Mouse (Mus musculus) large intestine, adult 2 months (tissue): ENCODE measurements around the gene Ptger3. TPM values are rescaled to one million over a fixed set of nuclear protein-coding genes. Genes with fewer than 3 reads are reported as not detected.
A peak's percentile ranks its signal among the peaks of the same experiment; 100 is the strongest.

Experiments
- DNase-seq: peaks from one replicate; pipeline ENCODE4 v3.0.0-alpha.2; 2012; ENCODE audit warnings: low read depth, low spot score
- WGBS: fragments of 180-500 bp; shearing (Covaris S2); methylation state at CpG from one replicate; pipeline ENCODE4 v1.1.7; 2018; 5-methylcytosine and 5-hydroxymethylcytosine counted together
- polyA plus RNA-seq: library from polyadenylated mRNA; depleted of rRNA; stranded (reverse); fragments of >200 nt; gene quantifications from 2 replicates; pipeline ENCODE4 v1.2.3, GENCODE M21; 2012; rRNA removed

Ptger3 gene
- polyA plus RNA-seq = 2.7 and 2.9 TPM in 2 replicates

GRCm38 (mm10) chr3:157566725-157567565, at the start of gene Ptger3:
TSS of gene Ptger3 (plus strand) at chr3:157566892.
- 1% methylated on average over 84 of the region's 84 CpGs for WGBS
- DNase-seq = no peak

- WGBS = 43% methylated on average over 2 of the region's 2 CpGs
- DNase-seq = no peak
Measured at GRCm38 (mm10) chr3:157517992-157518391, 48.7 kb upstream of the Ptger3 start.

- WGBS = 3% methylated on average over 1 of the region's 1 CpGs
- DNase-seq = peak; percentile 32
Measured at GRCm38 (mm10) chr3:157520433-157520832, 46.3 kb upstream of the Ptger3 start.

- DNase-seq = no peak
- 32% methylated on average over 1 of the region's 1 CpGs for WGBS
Measured at GRCm38 (mm10) chr3:157523834-157524233, 42.9 kb upstream of the Ptger3 start.

- DNase-seq = no peak
- 85% methylated on average over 2 of the region's 2 CpGs for WGBS
Measured at GRCm38 (mm10) chr3:157531585-157531984, 35.1 kb upstream of the Ptger3 start.

GRCm38 (mm10) chr3:157533964-157534785, 32.5 kb upstream of the Ptger3 start, which contains the start of gene Zranb2:
TSS of gene Zranb2 (plus strand) at chr3:157534160.
- DNase-seq = no peak
- WGBS = under 1% methylated on average over 88 of the region's 91 CpGs

GRCm38 (mm10) chr3:157534786-157535415, 31.8 kb upstream of the Ptger3 start:
- no peak for DNase-seq
- WGBS = 1% methylated on average over 15 of the region's 15 CpGs

GRCm38 (mm10) chr3:157549323-157549722, 17.4 kb upstream of the Ptger3 start:
- DNase-seq = no peak
- 94% methylated on average over 2 of the region's 2 CpGs for WGBS

GRCm38 (mm10) chr3:157549758-157550600, 16.7 kb upstream of the Ptger3 start:
- 97% methylated on average over 3 of the region's 3 CpGs for WGBS

GRCm38 (mm10) chr3:157565196-157565595, 1.5 kb upstream of the Ptger3 start:
- WGBS = 0% methylated on average over 2 of the region's 2 CpGs
- no peak for DNase-seq

More at GRCm38 (mm10) chr3:157549758-157550600, 16.7 kb upstream of the Ptger3 start:
- no peak for DNase-seq

GRCm38 (mm10) chr3:157567566-157568132, 957 bp downstream of the Ptger3 start:
- WGBS = 5% methylated on average over 34 of the region's 34 CpGs

GRCm38 (mm10) chr3:157572011-157572410, 5.3 kb downstream of the Ptger3 start:
- no peak for DNase-seq
- 76% methylated on average over 6 of the region's 6 CpGs for WGBS

More at GRCm38 (mm10) chr3:157567566-157568132, 957 bp downstream of the Ptger3 start:
- DNase-seq = no peak

- DNase-seq = no peak
- WGBS = 45% methylated on average over 9 of the region's 9 CpGs
Measured at GRCm38 (mm10) chr3:157575441-157576342, 9.0 kb downstream of the Ptger3 start.

GRCm38 (mm10) chr3:157576343-157576722, 9.6 kb downstream of the Ptger3 start:
- DNase-seq = no peak
- 82% methylated on average over 1 of the region's 1 CpGs for WGBS

GRCm38 (mm10) chr3:157576862-157577261, 10.2 kb downstream of the Ptger3 start:
- 46% methylated on average over 1 of the region's 1 CpGs for WGBS
- DNase-seq = no peak

GRCm38 (mm10) chr3:157578469-157579170, 11.9 kb downstream of the Ptger3 start:
- DNase-seq = no peak
- 89% methylated on average over 5 of the region's 5 CpGs for WGBS

GRCm38 (mm10) chr3:157579376-157579775, 12.7 kb downstream of the Ptger3 start:
- DNase-seq = no peak
- WGBS = 47% methylated on average over 2 of the region's 2 CpGs
